Mouse (Mus musculus) limb, embryonic 14.5 days (tissue): Measurements from ENCODE around the gene Dnah8. TPM values are rescaled to one million over a fixed set of nuclear protein-coding genes. Genes with fewer than 3 reads are reported as not detected.

Source experiments
- ATAC-seq: fragments of 200-750 bp; cut with Nextera tagmentation; 2 replicates; pipeline ENCODE4 v1.8.0; 2017; ENCODE audit warnings: low read depth, moderate number of reproducible peaks, moderate TSS enrichment; ENCODE audit not compliant: low FRiP score
- DNase-seq: peaks from one replicate; pipeline ENCODE4 v3.0.0-alpha.2; 2015; ENCODE audit warnings: low spot score
- H3K27ac ChIP-seq: fragments of 300-500 bp; sonication (generic); replicated peaks from 2 replicates; pipeline ENCODE4 v1.5.1; 2014; ENCODE audit warnings: low read depth, mild to moderate bottlenecking, low read length, moderate library complexity, mixed read lengths
- H3K27me3 ChIP-seq: fragments of 300-500 bp; sonication (generic); 2 replicates; pipeline ENCODE4 v1.6.1; 2014; ENCODE audit warnings: low read length, mixed read lengths; ENCODE audit not compliant: control insufficient read depth, insufficient read depth
- H3K36me3 ChIP-seq: fragments of 300-500 bp; sonication (generic); 2 replicates; pipeline ENCODE4 v1.6.1; 2014; ENCODE audit warnings: mild to moderate bottlenecking, low read length, moderate library complexity, mixed read lengths; ENCODE audit not compliant: control insufficient read depth, insufficient read depth
- H3K4me1 ChIP-seq: fragments of 300-500 bp; sonication (generic); 2 replicates; pipeline ENCODE4 v1.6.1; 2014; ENCODE audit warnings: antibody characterized with exemption, low read length, mixed read lengths; ENCODE audit not compliant: control insufficient read depth, insufficient read depth
- H3K4me2 ChIP-seq: fragments of 300-500 bp; sonication (generic); replicated peaks from 2 replicates; pipeline ENCODE4 v1.6.1; 2014; ENCODE audit warnings: low read depth, mild to moderate bottlenecking, low read length, moderate library complexity; ENCODE audit not compliant: severe bottlenecking
- H3K4me3 ChIP-seq: fragments of 300-500 bp; sonication (generic); replicated peaks from 2 replicates; pipeline ENCODE4 v1.5.1; 2014; ENCODE audit warnings: low read length
- H3K9ac ChIP-seq: fragments of 300-500 bp; sonication (generic); 2 replicates; pipeline ENCODE4 v1.6.1; 2014; ENCODE audit warnings: mild to moderate bottlenecking, low read depth, low read length, moderate library complexity; ENCODE audit not compliant: severe bottlenecking
- H3K9me3 ChIP-seq: fragments of 300-500 bp; sonication (generic); 2 replicates; pipeline ENCODE4 v1.6.1; 2016; ENCODE audit warnings: low read length; ENCODE audit not compliant: control insufficient read depth
- POLR2A ChIP-seq: fragments of 200-500 bp; IDR thresholded peaks from 2 replicates; pipeline ENCODE4 v1.8.0; 2012; ENCODE audit warnings: inconsistent platforms, mild to moderate bottlenecking, moderate library complexity, borderline replicate concordance; ENCODE audit not compliant: insufficient read depth, insufficient read length; ENCODE audit errors: extremely low read depth
- WGBS: fragments of 180-500 bp; shearing (Covaris S2); extraction: QIAGEN DNeasy Blood & Tissue Kit; methylation state at CpG from one replicate; pipeline ENCODE4 v1.1.7; 2014; 5-methylcytosine and 5-hydroxymethylcytosine counted together
- polyA plus RNA-seq, 2 experiments: library from polyadenylated mRNA; depleted of rRNA in 1 of 2; stranded (reverse) in 1 of 2; unstranded in 1 of 2; fragments of >200 nt; fragmentation: Nextera tagmentation in 1 of 2; extraction: Ambion mirVana in 1 of 2; gene quantifications; 2 replicates each; pipeline versions ENCODE4 v1.2.1 to v1.2.3; 2012 to 2014

Dnah8 gene
- polyA plus RNA-seq, 2 experiments = 0.69 to 2.1 TPM

- Histone ChIP-seq H3K36me3 (no peaks in the 10 kb centered on the region), H3K9ac (no peak overlapping the region), H3K4me2 (no peak overlapping the region), H3K27ac (no peak overlapping the region), H3K27me3 (no peaks in the 10 kb centered on the region), H3K4me3 (no peak overlapping the region), H3K4me1 (no peaks in the 10 kb centered on the region), H3K9me3 (peaks cover 6% of the 10 kb centered on the region; the same call in 1 of the 2 replicates)
- ATAC-seq = no peak
- WGBS = 95% methylated on average over 5 of the region's 5 CpGs
- no peak for DNase-seq
- no peak for TF ChIP-seq POLR2A
Measured at GRCm38 (mm10) chr17:30756771-30757170, 132.6 kb downstream of the Dnah8 start.

- H3K4me1 ChIP-seq = no peaks in the 10 kb centered on the region
- no peaks in the 10 kb centered on the region for H3K36me3 ChIP-seq
- H3K4me2 ChIP-seq = no peak overlapping the region
- H3K27me3 ChIP-seq = no peaks in the 10 kb centered on the region
- no peak for TF ChIP-seq POLR2A
- WGBS = 97% methylated on average over 4 of the region's 4 CpGs
- H3K4me3 ChIP-seq = no peak overlapping the region
- H3K27ac ChIP-seq = no peak overlapping the region
- no peak overlapping the region for H3K9ac ChIP-seq
- ATAC-seq = no peak
- DNase-seq = no peak
- peaks cover 6% of the 10 kb centered on the region; the same call in 1 of the 2 replicates for H3K9me3 ChIP-seq
Measured at GRCm38 (mm10) chr17:30760307-30760706, 136.2 kb downstream of the Dnah8 start.

GRCm38 (mm10) chr17:30764276-30764675 is 140.1 kb downstream of the Dnah8 start:
- Histone ChIP-seq H3K4me2 (no peak overlapping the region), H3K4me1 (no peaks in the 10 kb centered on the region), H3K4me3 (no peak overlapping the region), H3K9me3 (peaks cover 6% of the 10 kb centered on the region; the same call in 1 of the 2 replicates), H3K27ac (no peak overlapping the region), H3K27me3 (no peaks in the 10 kb centered on the region), H3K36me3 (no peaks in the 10 kb centered on the region), H3K9ac (no peak overlapping the region)
- DNase-seq = no peak
- ATAC-seq = no peak
- no peak for TF ChIP-seq POLR2A
- 89% methylated on average over 8 of the region's 8 CpGs for WGBS

GRCm38 (mm10) chr17:30774416-30774815 is 150.3 kb downstream of the Dnah8 start:
- ATAC-seq (no peak), DNase-seq (no peak)
- peaks cover 4% of the 10 kb centered on the region for H3K4me1 ChIP-seq
- no peak overlapping the region for H3K27ac ChIP-seq
- no peak overlapping the region for H3K9ac ChIP-seq
- H3K4me2 ChIP-seq = no peak overlapping the region
- no peak for TF ChIP-seq POLR2A
- no peaks in the 10 kb centered on the region for H3K27me3 ChIP-seq
- H3K4me3 ChIP-seq = no peak overlapping the region
- no peaks in the 10 kb centered on the region for H3K36me3 ChIP-seq
- no peaks in the 10 kb centered on the region for H3K9me3 ChIP-seq

GRCm38 (mm10) chr17:30775096-30775495 is 150.9 kb downstream of the Dnah8 start:
- no peaks in the 10 kb centered on the region for H3K27me3 ChIP-seq
- H3K4me3 ChIP-seq = no peak overlapping the region
- H3K27ac ChIP-seq = no peak overlapping the region
- 21% methylated on average over 5 of the region's 5 CpGs for whole genome bisulfite sequencing
- no peaks in the 10 kb centered on the region for H3K9me3 ChIP-seq
- DNase-seq = peak; percentile 16
- peaks cover 4% of the 10 kb centered on the region for H3K4me1 ChIP-seq
- H3K4me2 ChIP-seq = no peak overlapping the region
- no peak for TF ChIP-seq POLR2A
- no peak overlapping the region for H3K9ac ChIP-seq
- no peaks in the 10 kb centered on the region for H3K36me3 ChIP-seq
- ATAC-seq = no peak

GRCm38 (mm10) chr17:30781046-30781445 is 156.9 kb downstream of the Dnah8 start:
- Histone ChIP-seq H3K4me3 (no peak overlapping the region), H3K4me1 (peaks cover 7% of the 10 kb centered on the region; the same call in 1 of the 2 replicates), H3K36me3 (no peaks in the 10 kb centered on the region), H3K4me2 (no peak overlapping the region), H3K9ac (no peak overlapping the region), H3K27ac (no peak overlapping the region), H3K9me3 (no peaks in the 10 kb centered on the region), H3K27me3 (no peaks in the 10 kb centered on the region)
- ATAC-seq = no peak
- DNase-seq = no peak
- TF ChIP-seq POLR2A = no peak
- 85% methylated on average over 8 of the region's 8 CpGs for WGBS
